Mouse (Mus musculus) heart, adult 2 months (tissue): Measurements from ENCODE around the gene Trpv5. TPM values are rescaled to one million over a fixed set of nuclear protein-coding genes. Genes with fewer than 3 reads are reported as not detected.

ENCODE experiments used
- DNase-seq, 2 experiments: peaks; one replicate each; pipeline ENCODE4 v3.0.0; 2021
- H3K27ac ChIP-seq: fragments of 200-600 bp; 2 replicates; pipeline ENCODE4 v1.8.1; 2022
- H3K27me3 ChIP-seq: fragments of 200-500 bp; 2 replicates; pipeline ENCODE4 v1.6.1; 2012; ENCODE audit warnings: mild to moderate bottlenecking, low read length, inconsistent platforms, mixed read lengths; ENCODE audit not compliant: control insufficient read depth, insufficient read depth
- H3K36me3 ChIP-seq: fragments of 200-500 bp; 2 replicates; pipeline ENCODE4 v1.6.1; 2012; ENCODE audit warnings: low read length, inconsistent platforms; ENCODE audit not compliant: control insufficient read depth, insufficient read depth
- H3K4me1 ChIP-seq: fragments of 200-500 bp; 2 replicates; pipeline ENCODE4 v1.6.1; 2011; ENCODE audit warnings: low read length; ENCODE audit not compliant: control insufficient read depth, insufficient read depth
- H3K4me3 ChIP-seq: fragments of 200-600 bp; 2 replicates; pipeline ENCODE4 v1.8.1; 2022
- H3K79me2 ChIP-seq: fragments of 200-500 bp; replicated peaks from 2 replicates; pipeline ENCODE4 v1.6.1; 2012; ENCODE audit warnings: mild to moderate bottlenecking, inconsistent platforms, low read length, moderate library complexity, mixed read lengths; ENCODE audit not compliant: control insufficient read depth, insufficient read depth
- H3K9ac ChIP-seq: fragments of 200-500 bp; 2 replicates; pipeline ENCODE4 v1.6.1; 2012; ENCODE audit warnings: low read depth, mild to moderate bottlenecking, control low read depth, inconsistent platforms, low read length, mixed read lengths
- CTCF ChIP-seq: fragments of 200-600 bp; IDR thresholded peaks from 2 replicates; pipeline ENCODE4 v1.8.1; 2022; ENCODE audit warnings: antibody characterized with exemption, mild to moderate bottlenecking, moderate library complexity
- EP300 ChIP-seq: fragments of 200-500 bp; IDR thresholded peaks from 2 replicates; pipeline ENCODE4 v1.6.1; 2011; ENCODE audit warnings: low read depth, low read length, control low read depth; ENCODE audit not compliant: insufficient read depth
- POLR2A ChIP-seq: fragments of 200-500 bp; IDR thresholded peaks from 2 replicates; pipeline ENCODE4 v1.6.1; 2011; ENCODE audit warnings: mild to moderate bottlenecking, low read depth, low read length, control low read depth; ENCODE audit not compliant: insufficient read depth
- WGBS: fragments of 180-500 bp; shearing (Covaris S2); methylation state at CpG from one replicate; pipeline ENCODE4 v1.1.7; 2018; 5-methylcytosine and 5-hydroxymethylcytosine counted together
- intact Hi-C: fragments of 180-260 bp; cut with DNase I; formaldehyde crosslinking; loops from one replicate; pipeline ENCODE4 v1.15.1; 2025
- long read RNA-seq: library from polyadenylated mRNA; stranded (forward); transcript quantifications from one replicate; pipeline ENCODE4 v2.0.0, GENCODE M21; 2021
- polyA plus RNA-seq: library from polyadenylated mRNA; depleted of rRNA; stranded (reverse); fragments of >200 nt; gene quantifications from 2 replicates; pipeline ENCODE4 v1.2.3, GENCODE M21; 2012; rRNA removed
- total RNA-seq, 2 experiments: library from RNA; stranded (reverse); gene quantifications; 2 replicates each; pipeline ENCODE4 v1.2.3; 2021

Gene Trpv5
- not detected for total RNA-seq
- polyA plus RNA-seq: not detected in 2 replicates
- long read RNA-seq: 0 reads

GRCm38 (mm10) chr6:41680669-41681068 is at the start of gene Trpv5:
Gene Trpv5, minus strand, starts transcription at chr6:41680769.
- DNase-seq: no peak
- Histone ChIP-seq H3K27me3 (no peaks in the 10 kb centered on the region), H3K36me3 (no peaks in the 10 kb centered on the region), H3K4me1 (no peaks in the 10 kb centered on the region), H3K79me2 (no peaks in the 10 kb centered on the region), H3K27ac (no peak within 1 kb of the TSS), H3K4me3 (no peak within 1 kb of the TSS), H3K9ac (no peak within 1 kb of the TSS)
- intact Hi-C loops: no loop called here
- no peak for TF ChIP-seq CTCF
- no peak for TF ChIP-seq EP300
- no peak for TF ChIP-seq POLR2A
- 55% methylated on average over 1 of the region's 1 CpGs for WGBS

GRCm38 (mm10) chr6:41727989-41728609 is 47.5 kb upstream of the Trpv5 start:
- Histone ChIP-seq H3K4me1 (no peaks in the 10 kb centered on the region), H3K79me2 (no peaks in the 10 kb centered on the region), H3K27ac (no peak overlapping the region), H3K27me3 (no peaks in the 10 kb centered on the region), H3K4me3 (no peak overlapping the region), H3K9ac (no peak overlapping the region), H3K36me3 (no peaks in the 10 kb centered on the region)
- no peak for TF ChIP-seq EP300
- no peak for TF ChIP-seq CTCF
- no peak for TF ChIP-seq POLR2A
- intact Hi-C loops: no loop called here
- DNase-seq: no peak
- WGBS: 66% methylated on average over 1 of the region's 1 CpGs

- no peak overlapping the region for H3K9ac ChIP-seq
- H3K4me1 ChIP-seq: no peaks in the 10 kb centered on the region
- no peak for DNase-seq
- TF ChIP-seq EP300 (no peak), POLR2A (no peak), CTCF (no peak)
- intact Hi-C loops: no loop called here
- no peaks in the 10 kb centered on the region for H3K36me3 ChIP-seq
- H3K4me3 ChIP-seq: no peak overlapping the region
- WGBS: 77% methylated on average over 2 of the region's 2 CpGs
- H3K79me2 ChIP-seq: no peaks in the 10 kb centered on the region
- H3K27ac ChIP-seq: no peak overlapping the region
- H3K27me3 ChIP-seq: no peaks in the 10 kb centered on the region
These were observed 40.9 kb upstream of the Trpv5 start for GRCm38 (mm10) chr6:41721430-41721829.

GRCm38 (mm10) chr6:41710281-41710680 is 29.7 kb upstream of the Trpv5 start:
- Histone ChIP-seq H3K9ac (no peak overlapping the region), H3K79me2 (no peaks in the 10 kb centered on the region), H3K27me3 (no peaks in the 10 kb centered on the region), H3K4me3 (no peak overlapping the region), H3K27ac (no peak overlapping the region), H3K4me1 (no peaks in the 10 kb centered on the region), H3K36me3 (no peaks in the 10 kb centered on the region)
- TF ChIP-seq EP300: no peak
- no peak for DNase-seq
- intact Hi-C loops: no loop called here
- 61% methylated on average over 1 of the region's 1 CpGs for WGBS

GRCm38 (mm10) chr6:41706275-41706674 is 25.7 kb upstream of the Trpv5 start:
- TF ChIP-seq CTCF (no peak), POLR2A (no peak), EP300 (no peak)
- H3K4me1 ChIP-seq: no peaks in the 10 kb centered on the region
- WGBS: 76% methylated on average over 7 of the region's 7 CpGs

GRCm38 (mm10) chr6:41704123-41704522 is 23.6 kb upstream of the Trpv5 start, which contains the start of gene Kel:
Gene Kel, minus strand, starts transcription at chr6:41704339.
- Histone ChIP-seq H3K4me3 (no peak within 1 kb of the TSS), H3K4me1 (no peaks in the 10 kb centered on the region), H3K9ac (no peak within 1 kb of the TSS), H3K79me2 (no peaks in the 10 kb centered on the region), H3K27ac (no peak within 1 kb of the TSS), H3K27me3 (no peaks in the 10 kb centered on the region), H3K36me3 (no peaks in the 10 kb centered on the region)
- TF ChIP-seq CTCF (no peak), EP300 (no peak), POLR2A (no peak)
- no peak for DNase-seq
- WGBS: 9% methylated on average over 1 of the region's 1 CpGs
- intact Hi-C loops: no loop called here

More at GRCm38 (mm10) chr6:41706275-41706674, 25.7 kb upstream of the Trpv5 start:
- H3K9ac ChIP-seq: no peak overlapping the region
- H3K27ac ChIP-seq: no peak overlapping the region
- H3K79me2 ChIP-seq: no peaks in the 10 kb centered on the region
- intact Hi-C loops: no loop called here
- H3K36me3 ChIP-seq: no peaks in the 10 kb centered on the region
- DNase-seq: no peak
- no peaks in the 10 kb centered on the region for H3K27me3 ChIP-seq
- H3K4me3 ChIP-seq: no peak overlapping the region
